In genomic region chr13:56226175-56226954, GRCm38 (mm10) we compare ENCODE assay signal across 10 mouse cellular contexts. TPM values are rescaled to one million over a fixed set of nuclear protein-coding genes. Genes with fewer than 3 reads are reported as not detected.
A peak's percentile ranks its signal among the peaks of the same experiment; 100 is the strongest.
DNase-seq lines count a peak whose midpoint lies in the region; ATAC-seq and TF ChIP-seq lines count a peak whose summit lies in the region.
"Had no signal": no experiment of that assay in that cellular context is flagged by ENCODE, and none has a peak within 500 bp of the region (broad histone marks: within the 10 kb centered on the region; RNA-seq: fewer than 3 reads in every experiment).

No protein-coding gene starts in this region.

- H3K9ac ChIP-seq in forebrain, embryonic 12.5 days = no peak overlapping the region
- H3K9ac ChIP-seq in forebrain, postnatal 0 days = no peak overlapping the region
- H3K9ac ChIP-seq: limb, embryonic 13.5 days had no signal

- intact Hi-C loops in heart, postnatal 25 days (cut with DNase I) = no loop called here

- H3K4me3 ChIP-seq in forebrain, embryonic 10.5 days = no peak overlapping the region
- no peak overlapping the region for H3K4me3 ChIP-seq in forebrain, embryonic 12.5 days (replicated peaks)
- no peak overlapping the region for H3K4me3 ChIP-seq in forebrain, postnatal 0 days (ENCODE audit: low read depth, low read length)
- H3K4me3 ChIP-seq: limb, embryonic 13.5 days had no signal

- ATAC-seq in forebrain, embryonic 12.5 days (ENCODE audit: low FRiP score) = no peak
- ATAC-seq in forebrain, postnatal 0 days = peak; percentile 42
- ATAC-seq in activated CD4-positive, CD25-positive, alpha-beta regulatory T cell, adult 4 months = no peak

- H3K4me2 ChIP-seq in forebrain, embryonic 12.5 days = no peak overlapping the region
- no peak overlapping the region for H3K4me2 ChIP-seq in forebrain, postnatal 0 days (ENCODE audit: low read depth)
- H3K4me2 ChIP-seq: limb, embryonic 13.5 days had no signal

- no peaks in the 10 kb centered on the region for H3K9me3 ChIP-seq in forebrain, embryonic 10.5 days
- H3K9me3 ChIP-seq in forebrain, embryonic 12.5 days = no peaks in the 10 kb centered on the region
- no peaks in the 10 kb centered on the region for H3K9me3 ChIP-seq in forebrain, postnatal 0 days (ENCODE audit: low read length)
- H3K9me3 ChIP-seq: limb, embryonic 13.5 days had no signal

- no peak for DNase-seq in forebrain, embryonic 10.5 days (ENCODE audit: extremely low spot score, low spot score)
- peak; percentile 87 for DNase-seq in brain, embryonic 14.5 days (ENCODE audit: low read depth)
- peak; percentile 71 for DNase-seq in forebrain, postnatal 0 days
- peak; percentile 18 to 57 for DNase-seq in left cerebral cortex, adult 9 months (ENCODE audit: low spot score in 2 of 2)
- no peak for DNase-seq in heart, postnatal 25 days (ENCODE audit: low spot score)
- DNase-seq in B cell, adult 2 months = no peak

- H3K36me3 ChIP-seq in forebrain, embryonic 10.5 days (replicated peaks) = no peaks in the 10 kb centered on the region
- H3K36me3 ChIP-seq in forebrain, embryonic 12.5 days (replicated peaks) = no peaks in the 10 kb centered on the region
- H3K36me3 ChIP-seq in forebrain, postnatal 0 days (ENCODE audit: insufficient read depth) = no peaks in the 10 kb centered on the region
- H3K36me3 ChIP-seq: limb, embryonic 13.5 days had no signal

- no peak for TF ChIP-seq POLR2A in brain, embryonic 14.5 days (IDR thresholded peaks at IDR 0.05; ENCODE audit: borderline replicate concordance, extremely low read depth, insufficient read depth, insufficient read length, poor library complexity, severe bottlenecking)

- H3K27me3 ChIP-seq in forebrain, embryonic 10.5 days (ENCODE audit: poor library complexity, severe bottlenecking) = peaks cover 100% of the 10 kb centered on the region
- peaks cover 81% of the 10 kb centered on the region for H3K27me3 ChIP-seq in forebrain, embryonic 12.5 days
- H3K27me3 ChIP-seq in forebrain, postnatal 0 days (ENCODE audit: insufficient read depth, low read length) = peaks cover 14% of the 10 kb centered on the region; the same call in 1 of the 2 replicates

- no peak for TF ChIP-seq CTCF in brain, embryonic 14.5 days (IDR thresholded peaks at IDR 0.05; ENCODE audit: borderline replicate concordance, extremely low read depth, insufficient read depth, insufficient read length)
- no peak for TF ChIP-seq CTCF in forebrain, postnatal 0 days (IDR thresholded peaks at IDR 0.05; ENCODE audit: low read depth)

- 10% methylated on average over 10 of the region's 10 CpGs for WGBS in forebrain, embryonic 10.5 days
- WGBS in forebrain, embryonic 12.5 days = 15% methylated on average over 10 of the region's 10 CpGs
- WGBS in forebrain, postnatal 0 days = 10% methylated on average over 10 of the region's 10 CpGs

- H3K27ac ChIP-seq in forebrain, embryonic 10.5 days = peak overlapping the region; percentile 51; the same call in 1 of the 2 replicates
- no peak overlapping the region for H3K27ac ChIP-seq in forebrain, embryonic 12.5 days
- H3K27ac ChIP-seq in forebrain, postnatal 0 days (ENCODE audit: low read depth, low read length) = no peak overlapping the region
- H3K27ac ChIP-seq: limb, embryonic 13.5 days had no signal

- peaks cover 68% of the 10 kb centered on the region for H3K4me1 ChIP-seq in forebrain, embryonic 10.5 days
- H3K4me1 ChIP-seq in forebrain, embryonic 12.5 days = peaks cover 58% of the 10 kb centered on the region
- peaks cover 5% of the 10 kb centered on the region for H3K4me1 ChIP-seq in forebrain, postnatal 0 days (ENCODE audit: insufficient read depth)

RNA-seq across cellular contexts. Expression of gene Neurog1, which starts 25.6 kb away (rescaled TPM):
- polyA plus RNA-seq in forebrain, embryonic 10.5 days (2016; fragmentation: Nextera tagmentation; extraction: Ambion mirVana) = 13.5 and 18.5 TPM in 2 replicates
- 16.2 and 19.5 TPM in 2 replicates for polyA plus RNA-seq in forebrain, embryonic 12.5 days (2016; fragmentation: Nextera tagmentation; extraction: Ambion mirVana)
- polyA plus RNA-seq in brain, embryonic 14.5 days (2012; rRNA removed) = 10.1 and 17.1 TPM in 2 replicates
- total RNA-seq in forebrain, postnatal 0 days (2014; rRNA removed) = 0.08 TPM in 1 of 2 replicates, not detected in the other
- not detected in 2 replicates for polyA plus RNA-seq in forebrain, postnatal 0 days (2015; fragmentation: Nextera tagmentation; extraction: Ambion mirVana)
- not detected for total RNA-seq in heart, postnatal 25 days (2021)
- not detected for polyA plus RNA-seq in activated CD4-positive, CD25-positive, alpha-beta regulatory T cell, adult 4 months (2017; shearing (Covaris generic))
- polyA plus RNA-seq: heart, embryonic 16.5 days; limb, embryonic 13.5 days had no signal

RNA-seq across cellular contexts. Expression of gene Tifab, which starts 47.7 kb away (rescaled TPM):
- 0.97 and 1.2 TPM in 2 replicates for polyA plus RNA-seq in forebrain, embryonic 10.5 days (2016; fragmentation: Nextera tagmentation; extraction: Ambion mirVana)
- 0.64 and 0.77 TPM in 2 replicates for polyA plus RNA-seq in forebrain, embryonic 12.5 days (2016; fragmentation: Nextera tagmentation; extraction: Ambion mirVana)
- 0.37 and 0.70 TPM in 2 replicates for polyA plus RNA-seq in brain, embryonic 14.5 days (2012; rRNA removed)
- 0.05 and 0.92 TPM in 2 replicates for total RNA-seq in forebrain, postnatal 0 days (2014; rRNA removed)
- polyA plus RNA-seq in forebrain, postnatal 0 days (2015; fragmentation: Nextera tagmentation; extraction: Ambion mirVana) = 0.58 and 0.61 TPM in 2 replicates
- 1 to 10 TPM; 1.3 to 1.5 TPM for total RNA-seq in heart, postnatal 25 days (2021)
- polyA plus RNA-seq in activated CD4-positive, CD25-positive, alpha-beta regulatory T cell, adult 4 months (2017; shearing (Covaris generic)) = under 1 TPM in 1 of 2 experiments, not detected in 1; 0.28 TPM

Comparison
In these comparisons a context has a peak if more than half of its experiments do, and no peak if none do; other contexts are left out.
1. DNase-seq: peak in brain, embryonic 14.5 days (single experiment), forebrain, postnatal 0 days (single experiment) and left cerebral cortex, adult 9 months (2 of 2); none in forebrain, embryonic 10.5 days (single experiment), heart, postnatal 25 days (single experiment) and B cell, adult 2 months (0 of 2).
2. RNA of gene Neurog1, which starts 25.6 kb away (polyA plus RNA-seq): 16.2 to 19.5 TPM in forebrain, embryonic 12.5 days, 13.5 to 18.5 TPM in forebrain, embryonic 10.5 days and 10.1 to 17.1 TPM in brain, embryonic 14.5 days; not detected in forebrain, postnatal 0 days and not detected in activated CD4-positive, CD25-positive, alpha-beta regulatory T cell, adult 4 months; every median in the first group is over 10 times any median in the second.